Mouse (Mus musculus): ENCODE results near the gene Tmem120b. TPM values are rescaled to one million over a fixed set of nuclear protein-coding genes. Genes with fewer than 3 reads are reported as not detected.
A peak's percentile ranks its signal among the peaks of the same experiment; 100 is the strongest.

The Tmem120b gene
- total and polyA plus RNA-seq, 3 experiments, result 5.6 to 6.8 TPM; not detected in 1

GRCm38 (mm10) chr5:123117257-123117656 is 49.0 kb downstream of the Tmem120b start:
- H3K79me2 ChIP-seq (ENCODE audit: control insufficient read depth, insufficient read depth, low read length, poor library complexity), result no peaks in the 10 kb centered on the region
- H3K9me3 ChIP-seq (replicated peaks; ENCODE audit: insufficient read depth, low read length), result no peaks in the 10 kb centered on the region
- no peaks in the 10 kb centered on the region for H3K4me1 ChIP-seq (ENCODE audit: control insufficient read depth in 1 of 2, insufficient read depth in 2 of 2, low read length in 2 of 2)
- no peak overlapping the region for H3K9ac ChIP-seq (ENCODE audit: control insufficient read depth, low read depth, low read length, poor library complexity, severe bottlenecking)
- H3K4me3 ChIP-seq (ENCODE audit: control insufficient read depth in 1 of 2, insufficient read depth in 1 of 2, low read depth in 2 of 2, low read length in 2 of 2), result no peak overlapping the region
- no peaks in the 10 kb centered on the region for H3K36me3 ChIP-seq (ENCODE audit: control insufficient read depth in 1 of 2, insufficient read depth in 2 of 2, low read length in 2 of 2)
- H3K27ac ChIP-seq (ENCODE audit: control insufficient read depth, low read depth, low read length), result no peak overlapping the region
- DNase-seq (ENCODE audit: low read depth, low spot score), result peak; percentile 76
- H3K27me3 ChIP-seq (ENCODE audit: control insufficient read depth in 1 of 2, insufficient read depth in 2 of 2, low read length in 2 of 2), result no peaks in the 10 kb centered on the region
- 0 out of 2 replicates have a peak, but pooled peaks have one; percentile 23 for TF ChIP-seq MXI1 (IDR thresholded peaks at IDR 0.05; ENCODE audit: low read depth, low read length)
- no peak for TF ChIP-seq GABPA (IDR thresholded peaks at IDR 0.05; ENCODE audit: low read depth, low read length)
- no peak for TF ChIP-seq TBP (IDR thresholded peaks at IDR 0.05; ENCODE audit: low read depth, low read length)
- TF ChIP-seq GATA1 (IDR thresholded peaks at IDR 0.05; ENCODE audit: low read depth, low read length), result no peak
- no peak for TF ChIP-seq UBTF (IDR thresholded peaks at IDR 0.05; ENCODE audit: borderline replicate concordance, insufficient read depth, low read depth, low read length)
- no peak for TF ChIP-seq MAZ (IDR thresholded peaks at IDR 0.05; ENCODE audit: low read depth, low read length)
- TF ChIP-seq TCF12 (IDR thresholded peaks at IDR 0.05; ENCODE audit: low read depth, low read length), result no peak
- no peak for TF ChIP-seq POLR2AphosphoS5 (IDR thresholded peaks at IDR 0.05; ENCODE audit: borderline replicate concordance, low read depth, low read length)
- TF ChIP-seq POLR2A (IDR thresholded peaks at IDR 0.05; ENCODE audit: control insufficient read depth in 1 of 2, insufficient read depth in 1 of 2, low read depth in 1 of 2, low read length in 2 of 2, poor library complexity in 1 of 2), result no peak
- no peak for TF ChIP-seq RCOR1 (IDR thresholded peaks at IDR 0.05; ENCODE audit: low read depth, low read length)
- peak; percentile 84 for TF ChIP-seq RAD21 (IDR thresholded peaks at IDR 0.05; ENCODE audit: low read depth, low read length)
- TF ChIP-seq MYC (IDR thresholded peaks at IDR 0.05; ENCODE audit: low read depth, low read length), result 0 out of 2 replicates have a peak, but pooled peaks have one; percentile 35
- no peak for TF ChIP-seq USF2 (IDR thresholded peaks at IDR 0.05; ENCODE audit: borderline replicate concordance in 1 of 2, insufficient read depth in 1 of 2, low read depth in 1 of 2, low read length in 2 of 2)
- no peak for TF ChIP-seq KAT2A (conservative IDR thresholded peaks at IDR 0.05; ENCODE audit: low read depth, low read length)
- TF ChIP-seq HCFC1 (IDR thresholded peaks at IDR 0.05; ENCODE audit: low read depth, low read length), result no peak
- TF ChIP-seq MYB (IDR thresholded peaks at IDR 0.05; ENCODE audit: low read depth, low read length), result no peak
- peak; percentile 38; the same call in 1 of the 2 replicates for TF ChIP-seq SIN3A (IDR thresholded peaks at IDR 0.05; ENCODE audit: low read length)
- TF ChIP-seq ZKSCAN1 (IDR thresholded peaks at IDR 0.05; ENCODE audit: low read depth, low read length), result no peak
- TF ChIP-seq BHLHE40 (IDR thresholded peaks at IDR 0.05; ENCODE audit: borderline replicate concordance, low read depth, low read length), result no peak
- no peak for TF ChIP-seq ZMIZ1 (IDR thresholded peaks at IDR 0.05; ENCODE audit: low read depth, low read length)
- no peak for TF ChIP-seq NELFE (IDR thresholded peaks at IDR 0.05; ENCODE audit: low read depth, low read length)
- TF ChIP-seq ELF1 (IDR thresholded peaks at IDR 0.05; ENCODE audit: low read depth, low read length), result no peak
- peak; percentile 97 for TF ChIP-seq SMC3 (IDR thresholded peaks at IDR 0.05; ENCODE audit: low read depth, low read length)
- peak; percentile 73 to 97 (median 95) for TF ChIP-seq CTCF (IDR thresholded peaks at IDR 0.05 in 2 of 3, conservative IDR thresholded peaks at IDR 0.05 in 1 of 3; ENCODE audit: control insufficient read depth in 1 of 3, insufficient read depth in 1 of 3, low read depth in 2 of 3, low read length in 3 of 3, poor library complexity in 1 of 3, severe bottlenecking in 1 of 3)
- no peak for TF ChIP-seq CHD2 (IDR thresholded peaks at IDR 0.05; ENCODE audit: low read length)
- TF ChIP-seq POLR2AphosphoS2 (IDR thresholded peaks at IDR 0.05; ENCODE audit: low read length), result no peak
- no peak for TF ChIP-seq TAL1 (IDR thresholded peaks at IDR 0.05; ENCODE audit: low read length)
- TF ChIP-seq NRF1 (IDR thresholded peaks at IDR 0.05; ENCODE audit: insufficient read depth, low read depth, low read length, poor library complexity, severe bottlenecking), result no peak
- TF ChIP-seq MAX (IDR thresholded peaks at IDR 0.05; ENCODE audit: low read length), result no peak
- TF ChIP-seq E2F4 (IDR thresholded peaks at IDR 0.05; ENCODE audit: borderline replicate concordance, low read depth, low read length), result no peak
- TF ChIP-seq CHD1 (IDR thresholded peaks at IDR 0.05; ENCODE audit: low read depth, low read length), result no peak
- TF ChIP-seq EP300 (IDR thresholded peaks at IDR 0.05; ENCODE audit: low read depth in 1 of 2, low read length in 2 of 2), result no peak
- no peak for TF ChIP-seq MEF2A (IDR thresholded peaks at IDR 0.05; ENCODE audit: extremely low read depth, insufficient replicate concordance, low read depth, low read length, poor library complexity, severe bottlenecking)
- TF ChIP-seq ZNF384 (IDR thresholded peaks at IDR 0.05; ENCODE audit: low read depth, low read length), result no peak
- no peak for TF ChIP-seq ETS1 (IDR thresholded peaks at IDR 0.05; ENCODE audit: low read depth, low read length)
- TF ChIP-seq USF1 (IDR thresholded peaks at IDR 0.05; ENCODE audit: low read depth, low read length), result no peak
- peak; percentile 85 for TF ChIP-seq ZC3H11A (IDR thresholded peaks at IDR 0.05; ENCODE audit: low read depth, low read length)
- TF ChIP-seq JUND (IDR thresholded peaks at IDR 0.05; ENCODE audit: low read depth, low read length), result no peak
